Mouse (Mus musculus): ENCODE measurements around the gene Pgrmc2. TPM values are rescaled to one million over a fixed set of nuclear protein-coding genes. Genes with fewer than 3 reads are reported as not detected.

The Pgrmc2 gene
- 28.4 and 28.9 TPM in 2 replicates for polyA plus RNA-seq (2014; fragmentation: Nextera tagmentation; extraction: Ambion mirVana)

- H3K4me1 ChIP-seq (replicated peaks; ENCODE audit: control insufficient read depth, insufficient read depth, low read length) = no peaks in the 10 kb centered on the region; the same call in 1 of the 2 replicates
- no peaks in the 10 kb centered on the region for H3K9me3 ChIP-seq (ENCODE audit: control insufficient read depth, low read length)
- peak; percentile 99 for ATAC-seq (replicated peaks; ENCODE audit: low FRiP score)
- WGBS = under 1% methylated on average over 87 of the region's 95 CpGs
- H3K27me3 ChIP-seq (ENCODE audit: control insufficient read depth, insufficient read depth, low read length) = no peaks in the 10 kb centered on the region
- H3K36me3 ChIP-seq (ENCODE audit: control insufficient read depth, insufficient read depth, low read length) = no peaks in the 10 kb centered on the region
- peak within 1 kb of the TSS; percentile 80 for H3K9ac ChIP-seq (ENCODE audit: low read length)
- H3K4me3 ChIP-seq (ENCODE audit: low read depth, low read length) = peak within 1 kb of the TSS; percentile 89
- H3K4me2 ChIP-seq (ENCODE audit: low read depth, low read length, severe bottlenecking) = peak within 1 kb of the TSS; percentile 78
- peak; percentile 99 for DNase-seq (ENCODE audit: low spot score)
- H3K27ac ChIP-seq (ENCODE audit: low read depth, low read length) = peak within 1 kb of the TSS; percentile 83
These were observed at the start of gene Pgrmc2 for GRCm38 (mm10) chr3:41082885-41083789. Pgrmc2 (minus strand) TSS chr3:41083046.

- 15% methylated on average over 12 of the region's 12 CpGs for WGBS
- Histone ChIP-seq H3K36me3 (ENCODE audit: control insufficient read depth, insufficient read depth, low read length) (no peaks in the 10 kb centered on the region), H3K27ac (ENCODE audit: low read depth, low read length) (no peak overlapping the region), H3K9ac (ENCODE audit: low read length) (no peak overlapping the region), H3K4me2 (ENCODE audit: low read depth, low read length, severe bottlenecking) (peak overlapping the region; percentile 26; the same call in 1 of the 2 replicates), H3K9me3 (ENCODE audit: control insufficient read depth, low read length) (no peaks in the 10 kb centered on the region), H3K4me3 (ENCODE audit: low read depth, low read length) (no peak overlapping the region), H3K27me3 (ENCODE audit: control insufficient read depth, insufficient read depth, low read length) (no peaks in the 10 kb centered on the region), H3K4me1 (replicated peaks; ENCODE audit: control insufficient read depth, insufficient read depth, low read length) (0 out of 2 replicates have a peak, but pooled peaks cover 4% of the 10 kb centered on the region)
- ATAC-seq (replicated peaks; ENCODE audit: low FRiP score) (peak; percentile 49; the same call in 1 of the 2 replicates), DNase-seq (ENCODE audit: low spot score) (no peak)
These were observed 41.1 kb upstream of the Pgrmc2 start for GRCm38 (mm10) chr3:41124000-41124294.

GRCm38 (mm10) chr3:41123190-41123999 lies 40.5 kb upstream of the Pgrmc2 start:
- WGBS = 15% methylated on average over 10 of the region's 10 CpGs

GRCm38 (mm10) chr3:41118173-41118572 lies 35.3 kb upstream of the Pgrmc2 start:
- no peaks in the 10 kb centered on the region for H3K36me3 ChIP-seq (ENCODE audit: control insufficient read depth, insufficient read depth, low read length)
- 82% methylated on average over 5 of the region's 5 CpGs for WGBS
- no peak for ATAC-seq (replicated peaks; ENCODE audit: low FRiP score)
- no peaks in the 10 kb centered on the region for H3K9me3 ChIP-seq (ENCODE audit: control insufficient read depth, low read length)
- no peak overlapping the region for H3K4me2 ChIP-seq (ENCODE audit: low read depth, low read length, severe bottlenecking)
- no peaks in the 10 kb centered on the region for H3K27me3 ChIP-seq (ENCODE audit: control insufficient read depth, insufficient read depth, low read length)
- no peak for DNase-seq (ENCODE audit: low spot score)
- H3K4me1 ChIP-seq (replicated peaks; ENCODE audit: control insufficient read depth, insufficient read depth, low read length) = no peaks in the 10 kb centered on the region
- H3K9ac ChIP-seq (ENCODE audit: low read length) = no peak overlapping the region
- H3K27ac ChIP-seq (ENCODE audit: low read depth, low read length) = no peak overlapping the region
- H3K4me3 ChIP-seq (ENCODE audit: low read depth, low read length) = no peak overlapping the region

More at GRCm38 (mm10) chr3:41123190-41123999, 40.5 kb upstream of the Pgrmc2 start:
- Histone ChIP-seq H3K9me3 (ENCODE audit: control insufficient read depth, low read length) (no peaks in the 10 kb centered on the region), H3K27me3 (ENCODE audit: control insufficient read depth, insufficient read depth, low read length) (no peaks in the 10 kb centered on the region), H3K4me3 (ENCODE audit: low read depth, low read length) (no peak overlapping the region), H3K4me1 (replicated peaks; ENCODE audit: control insufficient read depth, insufficient read depth, low read length) (0 out of 2 replicates have a peak, but pooled peaks cover 4% of the 10 kb centered on the region), H3K36me3 (ENCODE audit: control insufficient read depth, insufficient read depth, low read length) (no peaks in the 10 kb centered on the region), H3K27ac (ENCODE audit: low read depth, low read length) (no peak overlapping the region), H3K9ac (ENCODE audit: low read length) (no peak overlapping the region), H3K4me2 (ENCODE audit: low read depth, low read length, severe bottlenecking) (peak overlapping the region; percentile 26; the same call in 1 of the 2 replicates)
- ATAC-seq (replicated peaks; ENCODE audit: low FRiP score) = 0 out of 2 replicates have a peak, but pooled peaks have one; percentile 53
- DNase-seq (ENCODE audit: low spot score) = peak; percentile 52

GRCm38 (mm10) chr3:41117447-41117846 lies 34.6 kb upstream of the Pgrmc2 start:
- no peak for ATAC-seq (replicated peaks; ENCODE audit: low FRiP score)
- no peak overlapping the region for H3K27ac ChIP-seq (ENCODE audit: low read depth, low read length)

GRCm38 (mm10) chr3:41113186-41113585 lies 30.3 kb upstream of the Pgrmc2 start:
- DNase-seq (ENCODE audit: low spot score) (no peak), ATAC-seq (replicated peaks; ENCODE audit: low FRiP score) (no peak)
- Histone ChIP-seq H3K9me3 (ENCODE audit: control insufficient read depth, low read length) (no peaks in the 10 kb centered on the region), H3K36me3 (ENCODE audit: control insufficient read depth, insufficient read depth, low read length) (no peaks in the 10 kb centered on the region), H3K27ac (ENCODE audit: low read depth, low read length) (no peak overlapping the region), H3K4me2 (ENCODE audit: low read depth, low read length, severe bottlenecking) (no peak overlapping the region), H3K27me3 (ENCODE audit: control insufficient read depth, insufficient read depth, low read length) (no peaks in the 10 kb centered on the region), H3K4me3 (ENCODE audit: low read depth, low read length) (no peak overlapping the region), H3K9ac (ENCODE audit: low read length) (no peak overlapping the region), H3K4me1 (replicated peaks; ENCODE audit: control insufficient read depth, insufficient read depth, low read length) (no peaks in the 10 kb centered on the region)
- WGBS = 90% methylated on average over 5 of the region's 5 CpGs

More at GRCm38 (mm10) chr3:41117447-41117846, 34.6 kb upstream of the Pgrmc2 start:
- no peaks in the 10 kb centered on the region for H3K9me3 ChIP-seq (ENCODE audit: control insufficient read depth, low read length)
- no peaks in the 10 kb centered on the region for H3K27me3 ChIP-seq (ENCODE audit: control insufficient read depth, insufficient read depth, low read length)
- no peak overlapping the region for H3K4me2 ChIP-seq (ENCODE audit: low read depth, low read length, severe bottlenecking)
- no peak overlapping the region for H3K4me3 ChIP-seq (ENCODE audit: low read depth, low read length)
- H3K36me3 ChIP-seq (ENCODE audit: control insufficient read depth, insufficient read depth, low read length) = no peaks in the 10 kb centered on the region
- H3K4me1 ChIP-seq (replicated peaks; ENCODE audit: control insufficient read depth, insufficient read depth, low read length) = no peaks in the 10 kb centered on the region
- no peak for DNase-seq (ENCODE audit: low spot score)
- H3K9ac ChIP-seq (ENCODE audit: low read length) = no peak overlapping the region

- no peaks in the 10 kb centered on the region for H3K36me3 ChIP-seq (ENCODE audit: control insufficient read depth, insufficient read depth, low read length)
- H3K4me3 ChIP-seq (ENCODE audit: low read depth, low read length) = no peak overlapping the region
- no peaks in the 10 kb centered on the region for H3K9me3 ChIP-seq (ENCODE audit: control insufficient read depth, low read length)
- no peaks in the 10 kb centered on the region for H3K4me1 ChIP-seq (replicated peaks; ENCODE audit: control insufficient read depth, insufficient read depth, low read length)
- DNase-seq (ENCODE audit: low spot score) (no peak), ATAC-seq (replicated peaks; ENCODE audit: low FRiP score) (no peak)
- no peak overlapping the region for H3K4me2 ChIP-seq (ENCODE audit: low read depth, low read length, severe bottlenecking)
- 68% methylated on average over 6 of the region's 6 CpGs for WGBS
- no peaks in the 10 kb centered on the region for H3K27me3 ChIP-seq (ENCODE audit: control insufficient read depth, insufficient read depth, low read length)
- no peak overlapping the region for H3K27ac ChIP-seq (ENCODE audit: low read depth, low read length)
- no peak overlapping the region for H3K9ac ChIP-seq (ENCODE audit: low read length)
These were observed 25.5 kb upstream of the Pgrmc2 start for GRCm38 (mm10) chr3:41108306-41108785.

- Histone ChIP-seq H3K27me3 (ENCODE audit: control insufficient read depth, insufficient read depth, low read length) (no peaks in the 10 kb centered on the region), H3K4me3 (ENCODE audit: low read depth, low read length) (no peak overlapping the region), H3K36me3 (ENCODE audit: control insufficient read depth, insufficient read depth, low read length) (no peaks in the 10 kb centered on the region), H3K4me1 (replicated peaks; ENCODE audit: control insufficient read depth, insufficient read depth, low read length) (no peaks in the 10 kb centered on the region), H3K27ac (ENCODE audit: low read depth, low read length) (no peak overlapping the region), H3K9ac (ENCODE audit: low read length) (no peak overlapping the region), H3K9me3 (ENCODE audit: control insufficient read depth, low read length) (no peaks in the 10 kb centered on the region), H3K4me2 (ENCODE audit: low read depth, low read length, severe bottlenecking) (no peak overlapping the region)
- 89% methylated on average over 14 of the region's 14 CpGs for WGBS
- no peak for DNase-seq (ENCODE audit: low spot score)
- no peak for ATAC-seq (replicated peaks; ENCODE audit: low FRiP score)
These were observed 24.9 kb upstream of the Pgrmc2 start for GRCm38 (mm10) chr3:41107600-41108305.

Measured in forebrain, embryonic 11.5 days (tissue).